Mouse (Mus musculus): ENCODE results near the gene Otoa. TPM values are rescaled to one million over a fixed set of nuclear protein-coding genes. Genes with fewer than 3 reads are reported as not detected.

Otoa gene
- polyA plus RNA-seq, 1 experiment = 0.81 TPM

GRCm38 (mm10) chr7:121085500-121085899 is 4.0 kb downstream of the Otoa start:
- 40% methylated on average over 4 of the region's 4 CpGs for WGBS
- no peak overlapping the region for H3K4me3 ChIP-seq (ENCODE audit: control insufficient read depth, insufficient read depth, low read length)
- TF ChIP-seq CTCF (IDR thresholded peaks at IDR 0.05; ENCODE audit: borderline replicate concordance, control insufficient read depth, extremely low read depth, insufficient read depth, low read length, poor library complexity) (no peak), POLR2A (IDR thresholded peaks at IDR 0.05; ENCODE audit: control insufficient read depth, extremely low read depth, insufficient read depth, low read length, poor library complexity) (no peak)
- no peaks in the 10 kb centered on the region for H3K4me1 ChIP-seq (replicated peaks; ENCODE audit: control insufficient read depth, insufficient read depth, low read length)
- H3K27ac ChIP-seq (ENCODE audit: control insufficient read depth, insufficient read depth, low read length) = no peak overlapping the region
- no peaks in the 10 kb centered on the region for H3K27me3 ChIP-seq (ENCODE audit: control insufficient read depth, insufficient read depth, low read length)
- H3K36me3 ChIP-seq (ENCODE audit: control insufficient read depth, insufficient read depth, low read length) = no peaks in the 10 kb centered on the region
- DNase-seq = no peak

- no peaks in the 10 kb centered on the region for H3K27me3 ChIP-seq (ENCODE audit: control insufficient read depth, insufficient read depth, low read length)
- H3K36me3 ChIP-seq (ENCODE audit: control insufficient read depth, insufficient read depth, low read length) = no peaks in the 10 kb centered on the region
- H3K4me3 ChIP-seq (ENCODE audit: control insufficient read depth, insufficient read depth, low read length) = no peak overlapping the region
These were observed 7.3 kb downstream of the Otoa start for GRCm38 (mm10) chr7:121088745-121089144.

GRCm38 (mm10) chr7:121090748-121091147 is 9.3 kb downstream of the Otoa start:
- Histone ChIP-seq H3K36me3 (ENCODE audit: control insufficient read depth, insufficient read depth, low read length) (no peaks in the 10 kb centered on the region), H3K27me3 (ENCODE audit: control insufficient read depth, insufficient read depth, low read length) (no peaks in the 10 kb centered on the region), H3K4me1 (replicated peaks; ENCODE audit: control insufficient read depth, insufficient read depth, low read length) (no peaks in the 10 kb centered on the region), H3K27ac (ENCODE audit: control insufficient read depth, insufficient read depth, low read length) (no peak overlapping the region), H3K4me3 (ENCODE audit: control insufficient read depth, insufficient read depth, low read length) (no peak overlapping the region)
- no peak for DNase-seq
- TF ChIP-seq POLR2A (IDR thresholded peaks at IDR 0.05; ENCODE audit: control insufficient read depth, extremely low read depth, insufficient read depth, low read length, poor library complexity) (no peak), CTCF (IDR thresholded peaks at IDR 0.05; ENCODE audit: borderline replicate concordance, control insufficient read depth, extremely low read depth, insufficient read depth, low read length, poor library complexity) (no peak)
- WGBS = 82% methylated on average over 7 of the region's 7 CpGs

More at GRCm38 (mm10) chr7:121088745-121089144, 7.3 kb downstream of the Otoa start:
- DNase-seq = no peak
- TF ChIP-seq POLR2A (IDR thresholded peaks at IDR 0.05; ENCODE audit: control insufficient read depth, extremely low read depth, insufficient read depth, low read length, poor library complexity) = no peak
- no peak for TF ChIP-seq CTCF (IDR thresholded peaks at IDR 0.05; ENCODE audit: borderline replicate concordance, control insufficient read depth, extremely low read depth, insufficient read depth, low read length, poor library complexity)
- Histone ChIP-seq H3K4me1 (replicated peaks; ENCODE audit: control insufficient read depth, insufficient read depth, low read length) (no peaks in the 10 kb centered on the region), H3K27ac (ENCODE audit: control insufficient read depth, insufficient read depth, low read length) (no peak overlapping the region)
- WGBS = 77% methylated on average over 5 of the region's 5 CpGs

GRCm38 (mm10) chr7:121093026-121093425 is 11.6 kb downstream of the Otoa start:
- DNase-seq = no peak
- 91% methylated on average over 4 of the region's 4 CpGs for WGBS
- Histone ChIP-seq H3K4me1 (replicated peaks; ENCODE audit: control insufficient read depth, insufficient read depth, low read length) (no peaks in the 10 kb centered on the region), H3K36me3 (ENCODE audit: control insufficient read depth, insufficient read depth, low read length) (no peaks in the 10 kb centered on the region), H3K27ac (ENCODE audit: control insufficient read depth, insufficient read depth, low read length) (no peak overlapping the region), H3K4me3 (ENCODE audit: control insufficient read depth, insufficient read depth, low read length) (no peak overlapping the region), H3K27me3 (ENCODE audit: control insufficient read depth, insufficient read depth, low read length) (no peaks in the 10 kb centered on the region)
- TF ChIP-seq CTCF (IDR thresholded peaks at IDR 0.05; ENCODE audit: borderline replicate concordance, control insufficient read depth, extremely low read depth, insufficient read depth, low read length, poor library complexity) (no peak), POLR2A (IDR thresholded peaks at IDR 0.05; ENCODE audit: control insufficient read depth, extremely low read depth, insufficient read depth, low read length, poor library complexity) (no peak)

- TF ChIP-seq CTCF (IDR thresholded peaks at IDR 0.05; ENCODE audit: borderline replicate concordance, control insufficient read depth, extremely low read depth, insufficient read depth, low read length, poor library complexity) (no peak), POLR2A (IDR thresholded peaks at IDR 0.05; ENCODE audit: control insufficient read depth, extremely low read depth, insufficient read depth, low read length, poor library complexity) (no peak)
- Histone ChIP-seq H3K4me3 (ENCODE audit: control insufficient read depth, insufficient read depth, low read length) (no peak overlapping the region), H3K27ac (ENCODE audit: control insufficient read depth, insufficient read depth, low read length) (no peak overlapping the region), H3K36me3 (ENCODE audit: control insufficient read depth, insufficient read depth, low read length) (no peaks in the 10 kb centered on the region), H3K4me1 (replicated peaks; ENCODE audit: control insufficient read depth, insufficient read depth, low read length) (no peaks in the 10 kb centered on the region), H3K27me3 (ENCODE audit: control insufficient read depth, insufficient read depth, low read length) (no peaks in the 10 kb centered on the region)
- 83% methylated on average over 10 of the region's 10 CpGs for WGBS
- DNase-seq = no peak
These were observed 17.4 kb downstream of the Otoa start for GRCm38 (mm10) chr7:121098614-121099389.

- H3K4me3 ChIP-seq (ENCODE audit: control insufficient read depth, insufficient read depth, low read length) = no peak overlapping the region
- no peaks in the 10 kb centered on the region for H3K4me1 ChIP-seq (replicated peaks; ENCODE audit: control insufficient read depth, insufficient read depth, low read length)
- TF ChIP-seq POLR2A (IDR thresholded peaks at IDR 0.05; ENCODE audit: control insufficient read depth, extremely low read depth, insufficient read depth, low read length, poor library complexity) (no peak), CTCF (IDR thresholded peaks at IDR 0.05; ENCODE audit: borderline replicate concordance, control insufficient read depth, extremely low read depth, insufficient read depth, low read length, poor library complexity) (no peak)
- 75% methylated on average over 3 of the region's 3 CpGs for WGBS
- DNase-seq = no peak
- no peak overlapping the region for H3K27ac ChIP-seq (ENCODE audit: control insufficient read depth, insufficient read depth, low read length)
- H3K36me3 ChIP-seq (ENCODE audit: control insufficient read depth, insufficient read depth, low read length) = no peaks in the 10 kb centered on the region
- H3K27me3 ChIP-seq (ENCODE audit: control insufficient read depth, insufficient read depth, low read length) = no peaks in the 10 kb centered on the region
These were observed 26.4 kb downstream of the Otoa start for GRCm38 (mm10) chr7:121107851-121108250.
